9 mouse cellular contexts compared by ENCODE assay signal in genomic region chr7:102245775-102246174, GRCm38 (mm10). TPM values are rescaled to one million over a fixed set of nuclear protein-coding genes. Genes with fewer than 3 reads are reported as not detected.
DNase-seq lines count a peak whose midpoint lies in the region; ATAC-seq and TF ChIP-seq lines count a peak whose summit lies in the region.
"Had no signal": no experiment of that assay in that cellular context is flagged by ENCODE, and none has a peak within 500 bp of the region (broad histone marks: within the 10 kb centered on the region; RNA-seq: fewer than 3 reads in every experiment).

No protein-coding gene starts in this region.

- no peak for TF ChIP-seq CTCF in cortical plate, adult 2 months (IDR thresholded peaks at IDR 0.05; ENCODE audit: extremely low read depth, insufficient read depth, low read length)

- peak overlapping the region; percentile 89 for H3K27ac ChIP-seq in cortical plate, adult 2 months (ENCODE audit: insufficient read depth, low read length)
- H3K27ac ChIP-seq in intestine, embryonic 15.5 days: peak overlapping the region; percentile 29
- H3K27ac ChIP-seq in lung, embryonic 16.5 days (ENCODE audit: low read length): peak overlapping the region; percentile 72
- H3K27ac ChIP-seq: hindbrain, embryonic 15.5 days had no signal

- TF ChIP-seq POLR2A in cortical plate, adult 2 months (IDR thresholded peaks at IDR 0.05; ENCODE audit: extremely low read depth, insufficient read depth, low read length): no peak

- H3K4me3 ChIP-seq in cortical plate, adult 2 months (ENCODE audit: insufficient read depth, low read length): no peak overlapping the region
- H3K4me3 ChIP-seq in intestine, embryonic 15.5 days (replicated peaks): no peak overlapping the region
- 0 out of 2 replicates have a peak overlapping the region, but pooled peaks have one; percentile 2 for H3K4me3 ChIP-seq in lung, embryonic 16.5 days (ENCODE audit: low read length)
- H3K4me3 ChIP-seq: hindbrain, embryonic 15.5 days had no signal

- no peak for ATAC-seq in intestine, embryonic 15.5 days
- ATAC-seq in lung, embryonic 16.5 days (ENCODE audit: low read depth): no peak

- peaks cover 3% of the 10 kb centered on the region; the same call in 1 of the 2 replicates for H3K4me1 ChIP-seq in cortical plate, adult 2 months (ENCODE audit: control insufficient read depth, insufficient read depth, low read length)
- peaks cover 61% of the 10 kb centered on the region for H3K4me1 ChIP-seq in intestine, embryonic 15.5 days (replicated peaks)
- peaks cover 56% of the 10 kb centered on the region for H3K4me1 ChIP-seq in lung, embryonic 16.5 days (replicated peaks; ENCODE audit: control insufficient read depth, insufficient read depth, low read length)

- H3K36me3 ChIP-seq in intestine, embryonic 15.5 days: peaks cover 4% of the 10 kb centered on the region; the same call in 1 of the 2 replicates
- peaks cover 8% of the 10 kb centered on the region for H3K36me3 ChIP-seq in lung, embryonic 16.5 days (ENCODE audit: control insufficient read depth, insufficient read depth, low read length)
- H3K36me3 ChIP-seq: hindbrain, embryonic 15.5 days had no signal

- peak overlapping the region; percentile 11; the same call in 1 of the 2 replicates for H3K9ac ChIP-seq in intestine, embryonic 15.5 days
- peak overlapping the region; percentile 51 for H3K9ac ChIP-seq in lung, embryonic 16.5 days (ENCODE audit: low read length)
- H3K9ac ChIP-seq: hindbrain, embryonic 15.5 days had no signal

- H3K4me2 ChIP-seq in intestine, embryonic 15.5 days (replicated peaks): peak overlapping the region; percentile 28
- peak overlapping the region; percentile 12 for H3K4me2 ChIP-seq in lung, embryonic 16.5 days (ENCODE audit: low read depth, low read length)
- H3K4me2 ChIP-seq: hindbrain, embryonic 15.5 days had no signal

- 11% methylated on average over 1 of the region's 1 CpGs for WGBS in intestine, embryonic 15.5 days
- WGBS in lung, embryonic 16.5 days: 0% methylated on average over 1 of the region's 1 CpGs

- peak; percentile 97 for DNase-seq in heart, adult 11 months
- no peak for DNase-seq in heart, adult 9 months (ENCODE audit: low spot score in 2 of 2)
- DNase-seq in 416B (ENCODE audit: low read depth): peak; percentile 58
- no peak for DNase-seq in cerebellum, postnatal 36 days
- DNase-seq in right cerebral cortex, postnatal 36 days (ENCODE audit: low spot score in 2 of 2): no peak

- no peaks in the 10 kb centered on the region for H3K27me3 ChIP-seq in intestine, embryonic 15.5 days (replicated peaks)
- H3K27me3 ChIP-seq in lung, embryonic 16.5 days (ENCODE audit: control insufficient read depth, insufficient read depth, low read depth, low read length): no peaks in the 10 kb centered on the region
- H3K27me3 ChIP-seq: hindbrain, embryonic 15.5 days had no signal

- no peaks in the 10 kb centered on the region for H3K9me3 ChIP-seq in intestine, embryonic 15.5 days
- no peaks in the 10 kb centered on the region for H3K9me3 ChIP-seq in lung, embryonic 16.5 days (ENCODE audit: control insufficient read depth, low read length)
- H3K9me3 ChIP-seq: hindbrain, embryonic 15.5 days had no signal

RNA-seq across cellular contexts. Expression of gene Rhog, which starts 10.1 kb away (rescaled TPM):
- 50.9 and 55.1 TPM in 2 replicates for polyA plus RNA-seq in cortical plate, adult 2 months (2012; rRNA removed)
- 60.2 and 62.1 TPM in 2 replicates for polyA plus RNA-seq in intestine, embryonic 15.5 days (2015; fragmentation: Nextera tagmentation; extraction: Ambion mirVana)
- 78.1 and 82.1 TPM in 2 replicates for polyA plus RNA-seq in lung, embryonic 16.5 days (2015; fragmentation: Nextera tagmentation; extraction: Ambion mirVana)

RNA-seq across cellular contexts. Expression of gene Stim1, which starts 21.8 kb away (rescaled TPM):
- 75.4 and 75.7 TPM in 2 replicates for polyA plus RNA-seq in cortical plate, adult 2 months (2012; rRNA removed)
- polyA plus RNA-seq in intestine, embryonic 15.5 days (2015; fragmentation: Nextera tagmentation; extraction: Ambion mirVana): 20.1 TPM in 2 replicates
- polyA plus RNA-seq in lung, embryonic 16.5 days (2015; fragmentation: Nextera tagmentation; extraction: Ambion mirVana): 20.6 and 21.3 TPM in 2 replicates

RNA-seq across cellular contexts. Expression of gene Pgap2, which starts 35.8 kb away (rescaled TPM):
- 29.1 and 29.9 TPM in 2 replicates for polyA plus RNA-seq in cortical plate, adult 2 months (2012; rRNA removed)
- 98.9 and 109 TPM in 2 replicates for polyA plus RNA-seq in intestine, embryonic 15.5 days (2015; fragmentation: Nextera tagmentation; extraction: Ambion mirVana)
- 95.1 and 103 TPM in 2 replicates for polyA plus RNA-seq in lung, embryonic 16.5 days (2015; fragmentation: Nextera tagmentation; extraction: Ambion mirVana)

RNA-seq across cellular contexts. Expression of gene Nup98, which starts 35.8 kb away (rescaled TPM):
- polyA plus RNA-seq in cortical plate, adult 2 months (2012; rRNA removed): 16.2 and 17.1 TPM in 2 replicates
- polyA plus RNA-seq in intestine, embryonic 15.5 days (2015; fragmentation: Nextera tagmentation; extraction: Ambion mirVana): 31.4 and 33.4 TPM in 2 replicates
- 32.8 and 34.4 TPM in 2 replicates for polyA plus RNA-seq in lung, embryonic 16.5 days (2015; fragmentation: Nextera tagmentation; extraction: Ambion mirVana)

Comparison
In these comparisons a context has a peak if more than half of its experiments do, and no peak if none do; other contexts are left out.
1. DNase-seq: peak in heart, adult 11 months (single experiment) and 416B (single experiment); none in heart, adult 9 months (0 of 2), cerebellum, postnatal 36 days (0 of 2) and right cerebral cortex, postnatal 36 days (0 of 2).
2. H3K27ac ChIP-seq: peak in every context shown above with its lines; median percentile 89 in cortical plate, adult 2 months; 72 in lung, embryonic 16.5 days; 29 in intestine, embryonic 15.5 days.